Comparison of ENCODE assay signal across 8 mouse cellular contexts in the genomic region with DNA sequence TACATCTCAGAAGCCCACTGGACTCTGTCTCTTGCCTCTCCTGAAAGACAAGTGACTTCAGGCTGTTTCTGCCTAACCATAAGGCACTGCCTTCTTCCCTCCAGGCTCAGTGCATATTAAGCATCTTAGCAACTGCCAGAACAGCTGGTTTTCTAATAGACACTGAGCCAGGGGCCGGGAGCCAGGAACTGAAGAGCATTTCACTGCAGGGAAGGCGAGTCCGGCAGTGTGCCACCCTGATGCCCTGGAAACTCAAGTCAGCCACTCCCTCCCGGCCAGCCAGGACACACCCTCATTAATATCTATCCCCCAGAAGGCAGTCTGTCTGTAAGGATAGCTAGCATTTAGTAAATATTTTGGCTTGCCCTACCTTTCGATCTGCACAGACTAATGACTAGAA. TPM values are rescaled to one million over a fixed set of nuclear protein-coding genes. Genes with fewer than 3 reads are reported as not detected.
DNase-seq lines count a peak whose midpoint lies in the region; ATAC-seq lines count a peak whose summit lies in the region.

No protein-coding gene starts in this region.

- peak overlapping the region; percentile 67 for H3K27ac ChIP-seq in limb, embryonic 15.5 days

- peaks cover 17% of the 10 kb centered on the region for H3K4me1 ChIP-seq in limb, embryonic 15.5 days

- H3K36me3 ChIP-seq in limb, embryonic 15.5 days, result peaks cover 3% of the 10 kb centered on the region; the same call in 1 of the 2 replicates

- ATAC-seq in limb, embryonic 15.5 days (ENCODE audit: insufficient number of reproducible peaks, low FRiP score, low TSS enrichment, low read depth), result peak; percentile 45; the same call in 1 of the 2 replicates

- H3K4me3 ChIP-seq in limb, embryonic 15.5 days, result no peak overlapping the region

- H3K9me3 ChIP-seq in limb, embryonic 15.5 days, result no peaks in the 10 kb centered on the region

- H3K27me3 ChIP-seq in limb, embryonic 15.5 days, result no peaks in the 10 kb centered on the region

- peak; percentile 45 to 72 for DNase-seq in cerebellum, postnatal 14 days
- DNase-seq in cerebellum, adult 11-12 months, result no peak
- peak; percentile 25 for DNase-seq in retina, postnatal 1 day
- DNase-seq in retina, embryonic 14.5 days (ENCODE audit: low spot score), result no peak
- DNase-seq in spleen, postnatal 10 days (ENCODE audit: low spot score in 2 of 2), result peak; percentile 65 to 82
- no peak for DNase-seq in T-cell, adult 2 months (ENCODE audit: low spot score)
- no peak for DNase-seq in kidney, adult 11 months

- no peak overlapping the region for H3K9ac ChIP-seq in limb, embryonic 15.5 days

- 28% methylated on average over 5 of the region's 5 CpGs for WGBS in limb, embryonic 15.5 days

- no peak overlapping the region for H3K4me2 ChIP-seq in limb, embryonic 15.5 days

RNA-seq across cellular contexts. Expression of gene Cenpu, which starts 12.1 kb away (rescaled TPM):
- polyA plus RNA-seq in limb, embryonic 15.5 days (2015; fragmentation: Nextera tagmentation; extraction: Ambion mirVana), result 9.2 and 10.2 TPM in 2 replicates

Comparison
In these comparisons a context has a peak if more than half of its experiments do, and no peak if none do; other contexts are left out.
1. DNase-seq: peak in cerebellum, postnatal 14 days (2 of 2), retina, postnatal 1 day (single experiment) and spleen, postnatal 10 days (2 of 2); none in cerebellum, adult 11-12 months (single experiment), retina, embryonic 14.5 days (single experiment), T-cell, adult 2 months (single experiment) and kidney, adult 11 months (single experiment).